Mouse (Mus musculus) spleen, adult 18-20 months (tissue): Measurements from ENCODE around the gene Zfp410.

Experiments
- DNase-seq, 2 experiments: peaks; one replicate each; pipeline ENCODE4 v3.0.0; 2022; ENCODE audit warnings: mixed read lengths in 2 of 2

Gene Zfp410

GRCm38 (mm10) chr12:84361555-84362489 lies 45.2 kb downstream of the Zfp410 start, which contains the start of the genes Coq6 and Fam161b:
Coq6 (plus strand) TSS chr12:84361657.
Fam161b (minus strand) TSS chr12:84361833.
- peak; percentile 85 to 87 for DNase-seq

- no peak for DNase-seq
Observed at GRCm38 (mm10) chr12:84362872-84363271, 46.2 kb downstream of the Zfp410 start.

GRCm38 (mm10) chr12:84364291-84364690 lies 47.6 kb downstream of the Zfp410 start:
- no peak for DNase-seq

- DNase-seq: no peak
Observed at GRCm38 (mm10) chr12:84365137-84365536, 48.5 kb downstream of the Zfp410 start.

GRCm38 (mm10) chr12:84366971-84367370 lies 50.3 kb downstream of the Zfp410 start:
- no peak for DNase-seq

- DNase-seq: no peak
Observed at GRCm38 (mm10) chr12:84371647-84372046, 55.0 kb downstream of the Zfp410 start.

GRCm38 (mm10) chr12:84373831-84374481 lies 57.3 kb downstream of the Zfp410 start:
- no peak for DNase-seq

GRCm38 (mm10) chr12:84382369-84382768 lies 65.7 kb downstream of the Zfp410 start:
- DNase-seq: no peak

GRCm38 (mm10) chr12:84384644-84385081 lies 68.0 kb downstream of the Zfp410 start:
- DNase-seq: no peak

GRCm38 (mm10) chr12:84385408-84385807 lies 68.8 kb downstream of the Zfp410 start:
- no peak for DNase-seq

GRCm38 (mm10) chr12:84388097-84388496 lies 71.4 kb downstream of the Zfp410 start:
- no peak for DNase-seq

- DNase-seq: peak in 1 of 2 experiments; percentile 29
Observed at GRCm38 (mm10) chr12:84388774-84389400, 72.2 kb downstream of the Zfp410 start.

GRCm38 (mm10) chr12:84390336-84390735 lies 73.7 kb downstream of the Zfp410 start:
- DNase-seq: no peak

- no peak for DNase-seq
Observed at GRCm38 (mm10) chr12:84392681-84393080, 76.0 kb downstream of the Zfp410 start.
